Mouse (Mus musculus) liver, embryonic 12.5 days (tissue): ENCODE measurements around the gene Lrrc10. TPM values are rescaled to one million over a fixed set of nuclear protein-coding genes. Genes with fewer than 3 reads are reported as not detected.
A peak's percentile ranks its signal among the peaks of the same experiment; 100 is the strongest.

Experiments
- ATAC-seq: fragments of 200-750 bp; cut with Nextera tagmentation; 2 replicates; pipeline ENCODE4 v1.8.0; 2017; ENCODE audit warnings: moderate number of reproducible peaks, mild to moderate bottlenecking, moderate library complexity
- H3K27ac ChIP-seq: fragments of 300-500 bp; sonication (generic); 2 replicates; pipeline ENCODE4 v1.5.1; 2016; ENCODE audit warnings: mild to moderate bottlenecking
- H3K27me3 ChIP-seq: fragments of 300-500 bp; sonication (generic); replicated peaks from 2 replicates; pipeline ENCODE4 v1.6.1; 2016; ENCODE audit warnings: mild to moderate bottlenecking, moderate library complexity
- H3K36me3 ChIP-seq: fragments of 300-500 bp; sonication (generic); 2 replicates; pipeline ENCODE4 v1.6.1; 2016; ENCODE audit warnings: mild to moderate bottlenecking, moderate library complexity
- H3K4me1 ChIP-seq: fragments of 300-500 bp; sonication (generic); 2 replicates; pipeline ENCODE4 v1.6.1; 2016
- H3K4me2 ChIP-seq: fragments of 300-500 bp; sonication (generic); 2 replicates; pipeline ENCODE4 v1.6.1; 2016; ENCODE audit warnings: mild to moderate bottlenecking, moderate library complexity
- H3K4me3 ChIP-seq: fragments of 300-500 bp; sonication (generic); 2 replicates; pipeline ENCODE4 v1.5.1; 2016; ENCODE audit warnings: mild to moderate bottlenecking, moderate library complexity
- H3K9ac ChIP-seq: fragments of 300-500 bp; sonication (generic); 2 replicates; pipeline ENCODE4 v1.6.1; 2016; ENCODE audit warnings: mild to moderate bottlenecking, moderate library complexity
- H3K9me3 ChIP-seq: fragments of 300-500 bp; sonication (generic); replicated peaks from 2 replicates; pipeline ENCODE4 v1.6.1; 2016; ENCODE audit warnings: mild to moderate bottlenecking, moderate library complexity
- WGBS: fragments of 180-500 bp; shearing (Covaris S2); methylation state at CpG from one replicate; pipeline ENCODE4 v1.1.7; 2016; ENCODE audit not compliant: insufficient replicate concordance; 5-methylcytosine and 5-hydroxymethylcytosine counted together
- polyA plus RNA-seq: library from polyadenylated mRNA; unstranded; fragments of >200 nt; fragmentation: Nextera tagmentation; extraction: Ambion mirVana; gene quantifications from 2 replicates; pipeline ENCODE4 v1.2.1, GENCODE M21; 2016

Gene Lrrc10
- not detected in 2 replicates for polyA plus RNA-seq

DNA sequence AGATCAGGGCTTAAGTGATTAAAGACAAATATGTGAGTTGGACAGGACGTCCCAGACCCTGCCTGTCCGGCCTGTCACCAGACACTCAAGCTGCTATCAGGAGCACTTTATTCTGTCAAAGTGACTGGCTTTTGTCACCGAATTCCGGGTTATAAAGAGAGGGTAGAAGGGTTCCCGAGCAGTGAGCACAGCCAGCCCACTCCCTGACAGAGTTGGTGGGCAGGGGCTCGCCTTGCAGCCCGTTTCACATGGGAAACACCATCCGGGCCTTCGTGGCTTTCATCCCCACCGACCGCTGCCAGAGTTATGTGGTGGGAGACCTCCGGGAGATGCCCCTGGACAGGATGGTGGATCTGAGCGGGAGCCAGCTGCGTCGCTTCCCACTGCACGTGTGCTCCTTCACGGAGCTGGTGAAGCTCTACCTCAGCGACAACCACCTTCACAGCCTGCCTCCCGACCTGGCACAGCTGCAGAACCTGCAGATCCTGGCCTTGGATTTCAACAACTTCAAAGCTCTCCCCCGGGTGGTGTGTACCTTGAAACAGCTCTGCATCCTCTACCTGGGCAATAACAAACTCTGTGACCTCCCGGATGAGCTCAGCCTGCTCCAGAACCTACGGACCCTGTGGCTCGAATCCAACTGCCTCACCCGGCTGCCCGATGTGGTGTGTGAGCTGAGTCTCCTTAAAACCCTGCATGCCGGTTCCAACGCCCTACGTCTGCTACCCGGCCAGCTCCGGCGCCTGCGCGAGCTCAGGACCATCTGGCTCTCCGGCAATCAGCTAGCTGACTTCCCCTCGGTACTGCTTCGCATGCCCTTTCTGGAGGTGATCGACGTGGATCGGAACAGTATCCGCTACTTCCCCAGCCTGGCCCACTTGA is at the start of gene Lrrc10:
Gene Lrrc10 (plus strand): TSS at position 167 of the 882 bp plus-strand sequence.
- Histone ChIP-seq H3K9me3 (no peaks in the 10 kb centered on the region), H3K36me3 (peaks cover 23% of the 10 kb centered on the region), H3K4me2 (peak within 1 kb of the TSS; percentile 59), H3K4me3 (peak within 1 kb of the TSS; percentile 2; the same call in 1 of the 2 replicates), H3K4me1 (peaks cover 24% of the 10 kb centered on the region), H3K27ac (no peak within 1 kb of the TSS), H3K27me3 (peaks cover 15% of the 10 kb centered on the region), H3K9ac (peak within 1 kb of the TSS; percentile 31; the same call in 1 of the 2 replicates)
- WGBS: 38% methylated on average over 40 of the region's 40 CpGs
- ATAC-seq: no peak

DNA sequence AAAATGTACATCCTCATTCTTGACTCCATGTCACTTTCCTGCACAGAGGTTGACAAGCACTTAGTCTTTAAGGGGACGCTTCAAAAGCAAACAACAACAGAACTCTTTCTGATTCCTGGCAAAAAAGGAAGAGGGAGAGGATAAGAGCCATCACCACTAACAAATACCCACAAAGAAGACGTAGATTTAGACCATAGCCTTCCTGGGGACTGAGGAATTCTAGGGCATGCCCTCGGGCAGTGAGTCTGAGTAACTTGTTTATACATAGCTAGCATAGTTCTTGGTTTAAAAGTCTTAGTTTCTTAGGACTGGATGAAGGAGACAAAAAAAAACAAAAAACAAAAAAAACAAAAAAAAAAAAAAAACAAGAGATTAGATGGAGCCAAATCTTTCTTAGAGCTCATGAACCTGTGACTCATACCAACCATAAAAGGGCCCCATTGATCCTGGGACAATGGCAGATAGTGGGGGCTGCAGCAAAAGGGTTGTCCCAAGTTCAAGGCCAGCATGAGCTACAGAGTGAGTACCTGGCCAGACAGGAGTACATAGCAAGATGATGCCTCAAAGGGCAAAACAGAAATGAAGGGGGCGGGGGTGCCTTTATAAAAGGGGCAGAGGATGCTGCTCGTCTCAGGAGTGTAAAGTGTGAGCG is 49.4 kb upstream of the Lrrc10 start:
- 39% methylated on average over 6 of the region's 6 CpGs for WGBS
- Histone ChIP-seq H3K4me2 (no peak overlapping the region), H3K4me1 (peaks cover 6% of the 10 kb centered on the region), H3K9me3 (no peaks in the 10 kb centered on the region), H3K4me3 (no peak overlapping the region), H3K27me3 (no peaks in the 10 kb centered on the region), H3K36me3 (no peaks in the 10 kb centered on the region), H3K27ac (no peak overlapping the region), H3K9ac (no peak overlapping the region)
- ATAC-seq: no peak

DNA sequence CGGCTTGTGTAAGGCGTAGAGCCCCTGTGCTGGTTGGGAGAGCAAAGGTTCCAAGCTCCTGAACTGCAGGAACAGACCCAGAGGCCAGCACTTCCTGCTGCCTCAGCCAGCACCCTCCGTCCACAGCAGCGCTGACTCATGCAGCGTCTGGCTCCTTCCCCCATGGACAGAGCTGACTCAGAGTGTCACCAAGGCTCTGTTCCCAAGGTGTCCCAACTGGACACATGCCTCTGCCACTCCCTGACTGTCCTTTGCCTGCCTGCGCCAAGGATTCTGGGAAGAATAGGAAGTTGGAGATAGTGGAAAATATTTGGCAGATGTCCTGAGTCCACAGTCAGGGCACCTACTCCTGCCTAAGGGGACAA is 48.9 kb upstream of the Lrrc10 start:
- no peak overlapping the region for H3K4me2 ChIP-seq
- H3K36me3 ChIP-seq: no peaks in the 10 kb centered on the region
- peak; percentile 32; the same call in 1 of the 2 replicates for ATAC-seq
- H3K27ac ChIP-seq: no peak overlapping the region
- no peaks in the 10 kb centered on the region for H3K9me3 ChIP-seq
- no peak overlapping the region for H3K9ac ChIP-seq
- H3K4me3 ChIP-seq: no peak overlapping the region
- H3K27me3 ChIP-seq: no peaks in the 10 kb centered on the region
- WGBS: 30% methylated on average over 6 of the region's 6 CpGs
- peaks cover 6% of the 10 kb centered on the region for H3K4me1 ChIP-seq

DNA sequence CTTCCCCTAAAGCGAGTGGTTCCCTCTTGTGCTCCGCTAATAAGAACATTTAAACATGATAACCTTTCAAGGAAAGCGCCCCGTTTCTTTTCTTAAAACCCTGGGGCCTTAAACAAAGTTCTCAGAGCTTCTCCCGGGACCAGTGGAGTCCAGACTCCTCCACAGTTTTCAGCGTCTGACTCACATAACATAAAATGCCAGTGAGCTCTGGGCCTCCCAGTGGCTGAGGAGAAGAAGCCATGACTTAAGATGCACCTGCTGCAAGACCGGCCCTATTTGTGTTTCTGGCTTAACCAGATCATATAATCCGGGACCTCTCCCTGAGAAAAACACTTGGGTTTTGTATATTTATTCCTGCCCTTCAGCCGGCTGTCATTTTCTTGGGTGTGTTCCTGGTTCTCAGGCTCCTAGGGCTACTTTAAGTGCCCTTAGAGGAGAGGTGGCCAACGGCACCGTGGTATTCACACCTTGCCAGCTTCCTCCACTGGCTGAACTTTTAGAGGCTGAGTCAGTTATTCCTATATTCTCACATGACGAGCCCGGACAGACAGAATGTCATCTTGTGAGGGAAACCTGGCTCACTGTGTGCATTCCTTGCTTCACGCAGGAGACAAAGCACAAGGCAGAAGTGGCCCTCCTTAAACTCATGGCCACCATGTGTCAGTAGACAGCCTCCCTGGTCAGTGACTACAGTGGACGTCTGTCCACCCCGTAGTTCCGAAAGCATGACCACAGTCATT is 46.3 kb upstream of the Lrrc10 start:
- ATAC-seq: no peak
- Histone ChIP-seq H3K27me3 (no peaks in the 10 kb centered on the region), H3K4me3 (no peak overlapping the region), H3K36me3 (no peaks in the 10 kb centered on the region), H3K4me2 (no peak overlapping the region), H3K4me1 (peaks cover 6% of the 10 kb centered on the region), H3K9ac (no peak overlapping the region), H3K9me3 (no peaks in the 10 kb centered on the region), H3K27ac (no peak overlapping the region)
- 73% methylated on average over 17 of the region's 17 CpGs for WGBS

DNA sequence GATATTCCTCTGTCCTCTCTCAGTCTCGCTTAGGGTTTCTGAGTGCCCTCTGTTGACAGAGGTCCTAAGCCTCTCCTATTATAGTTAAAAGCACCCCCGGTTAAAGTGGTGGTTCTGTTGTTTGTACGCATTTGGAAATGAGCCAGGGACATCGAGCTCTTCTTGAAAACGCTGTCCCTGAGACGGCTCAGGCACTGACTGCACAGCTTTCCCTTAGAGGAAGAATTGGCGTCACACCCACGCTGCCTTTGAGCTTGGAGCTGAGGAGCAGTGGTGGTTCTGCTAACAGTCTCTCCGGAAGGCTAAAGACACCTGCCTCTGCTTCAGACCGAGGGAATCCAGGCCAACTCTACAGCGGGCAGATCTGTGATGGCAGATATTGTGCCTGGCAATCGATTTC is 44.2 kb upstream of the Lrrc10 start:
- no peak for ATAC-seq
- Histone ChIP-seq H3K9me3 (no peaks in the 10 kb centered on the region), H3K36me3 (no peaks in the 10 kb centered on the region), H3K27ac (no peak overlapping the region), H3K9ac (no peak overlapping the region), H3K27me3 (peaks cover 5% of the 10 kb centered on the region; the same call in 1 of the 2 replicates), H3K4me1 (peaks cover 5% of the 10 kb centered on the region), H3K4me3 (no peak overlapping the region), H3K4me2 (no peak overlapping the region)
- WGBS: 62% methylated on average over 12 of the region's 12 CpGs

DNA sequence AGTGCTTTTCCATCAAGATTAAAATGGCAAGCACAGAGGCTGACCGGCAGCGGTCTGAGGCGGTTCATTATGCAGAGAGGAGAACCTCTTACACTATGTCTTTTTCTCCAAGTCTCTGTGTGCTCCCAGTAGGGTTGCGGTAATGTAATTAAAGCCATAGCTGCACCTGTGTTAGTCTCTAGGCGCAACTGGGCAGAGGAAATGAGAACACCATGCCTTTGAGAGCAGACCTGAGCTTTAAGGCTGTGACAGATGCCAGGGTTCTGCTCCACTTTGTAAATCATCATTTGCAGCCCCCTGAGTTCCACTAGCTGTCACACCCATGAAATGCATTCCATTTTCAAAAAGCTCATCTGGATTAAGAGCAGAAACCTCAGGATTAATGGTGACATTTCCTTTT is 40.4 kb upstream of the Lrrc10 start:
- H3K9me3 ChIP-seq: no peaks in the 10 kb centered on the region
- ATAC-seq: no peak
- H3K27me3 ChIP-seq: peaks cover 5% of the 10 kb centered on the region; the same call in 1 of the 2 replicates
- no peak overlapping the region for H3K9ac ChIP-seq
- no peak overlapping the region for H3K4me3 ChIP-seq
- H3K36me3 ChIP-seq: no peaks in the 10 kb centered on the region
- H3K4me2 ChIP-seq: no peak overlapping the region
- no peak overlapping the region for H3K27ac ChIP-seq
- WGBS: 73% methylated on average over 5 of the region's 5 CpGs
- no peaks in the 10 kb centered on the region for H3K4me1 ChIP-seq

DNA sequence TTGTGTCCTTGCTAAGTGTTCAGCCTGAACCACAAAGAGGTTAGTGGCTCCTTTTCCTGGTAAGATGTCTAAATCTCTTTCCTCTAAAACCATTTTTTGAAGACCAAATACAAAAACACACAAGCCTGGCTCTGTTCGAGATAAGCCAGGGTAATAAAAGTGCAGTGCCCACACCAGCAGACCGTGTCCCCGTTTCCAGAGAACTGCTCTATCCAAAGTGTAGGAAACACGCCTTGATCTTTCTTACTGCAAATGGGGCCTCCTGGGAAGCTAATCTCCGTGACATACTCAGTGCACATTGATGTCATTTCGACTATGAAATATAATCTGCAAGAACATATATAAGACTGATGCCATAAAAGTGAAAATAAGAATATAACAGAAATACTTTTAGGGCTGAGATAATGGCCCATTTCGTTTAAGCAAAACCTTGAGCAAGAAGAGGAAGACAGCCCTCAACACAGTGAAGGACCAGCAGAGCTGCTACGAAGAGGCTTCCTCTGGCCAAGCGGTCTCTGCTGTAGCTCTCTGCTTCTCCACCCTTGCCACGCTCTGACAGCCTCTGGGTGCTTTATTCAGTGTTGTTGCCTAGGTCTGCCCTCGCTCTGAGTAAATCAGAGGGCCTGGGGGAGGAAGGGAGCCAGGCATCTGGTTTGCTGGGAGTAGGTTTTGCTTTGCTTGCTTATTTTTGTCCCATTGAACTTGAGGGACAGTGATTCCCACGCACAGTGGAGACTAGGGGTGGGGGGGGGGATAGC is 39.3 kb upstream of the Lrrc10 start:
- ATAC-seq: no peak

DNA sequence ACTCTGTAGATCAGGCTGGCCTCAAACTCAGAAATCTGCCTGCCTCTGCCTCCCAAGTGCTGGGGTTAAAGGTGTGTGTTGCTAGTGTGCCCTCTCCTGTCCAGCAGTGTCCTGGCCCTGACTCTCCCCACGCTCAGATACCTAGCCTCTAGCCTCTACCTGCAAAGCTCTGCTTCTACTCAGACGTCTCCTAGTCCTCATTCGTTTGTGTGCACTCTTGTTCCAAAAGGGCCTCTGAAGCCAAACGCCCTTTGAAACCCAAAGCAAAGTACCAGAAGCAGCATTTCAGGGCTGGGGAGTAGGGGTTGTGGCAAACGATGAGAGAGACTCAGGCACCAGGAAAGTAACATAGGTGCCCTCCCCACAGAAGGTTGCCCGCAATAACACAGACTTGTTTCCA is 35.5 kb upstream of the Lrrc10 start:
- no peak overlapping the region for H3K9ac ChIP-seq
- no peak overlapping the region for H3K4me2 ChIP-seq
- H3K27ac ChIP-seq: no peak overlapping the region
- H3K4me1 ChIP-seq: no peaks in the 10 kb centered on the region
- H3K9me3 ChIP-seq: no peaks in the 10 kb centered on the region
- no peaks in the 10 kb centered on the region for H3K36me3 ChIP-seq
- H3K27me3 ChIP-seq: peaks cover 3% of the 10 kb centered on the region; the same call in 1 of the 2 replicates
- H3K4me3 ChIP-seq: no peak overlapping the region
- WGBS: 66% methylated on average over 6 of the region's 6 CpGs
- no peak for ATAC-seq

More for the DNA sequence above, 39.3 kb upstream of the Lrrc10 start:
- no peaks in the 10 kb centered on the region for H3K4me1 ChIP-seq
- H3K9me3 ChIP-seq: no peaks in the 10 kb centered on the region
- no peak overlapping the region for H3K4me2 ChIP-seq
- 60% methylated on average over 12 of the region's 12 CpGs for WGBS
- no peak overlapping the region for H3K27ac ChIP-seq
- H3K36me3 ChIP-seq: no peaks in the 10 kb centered on the region
- peaks cover 5% of the 10 kb centered on the region; the same call in 1 of the 2 replicates for H3K27me3 ChIP-seq
- H3K9ac ChIP-seq: no peak overlapping the region
- H3K4me3 ChIP-seq: no peak overlapping the region

DNA sequence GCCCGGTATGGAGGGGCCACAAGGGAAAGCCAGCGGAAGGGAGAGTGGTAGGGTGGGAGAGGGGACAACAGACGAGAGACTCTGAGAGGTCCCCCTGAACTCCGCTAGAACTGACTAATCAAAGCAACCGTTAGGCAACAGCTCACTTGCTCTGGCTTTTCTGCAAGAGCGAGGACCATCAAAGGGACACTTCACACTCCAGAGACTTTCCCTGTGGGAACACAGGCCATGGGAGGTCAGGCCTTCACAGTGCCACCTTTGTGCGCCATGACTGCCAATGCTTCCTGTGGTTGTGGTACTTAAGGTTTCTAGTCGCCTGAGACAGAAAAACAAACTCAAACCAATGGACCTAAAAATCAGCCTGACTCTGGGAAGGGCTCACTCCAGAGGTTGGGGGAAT is 34.1 kb upstream of the Lrrc10 start:
- no peaks in the 10 kb centered on the region for H3K9me3 ChIP-seq
- H3K27me3 ChIP-seq: no peaks in the 10 kb centered on the region
- H3K36me3 ChIP-seq: no peaks in the 10 kb centered on the region
- no peak overlapping the region for H3K4me3 ChIP-seq
- no peak overlapping the region for H3K4me2 ChIP-seq
- WGBS: 57% methylated on average over 8 of the region's 8 CpGs
- H3K9ac ChIP-seq: no peak overlapping the region
- H3K4me1 ChIP-seq: no peaks in the 10 kb centered on the region
- no peak overlapping the region for H3K27ac ChIP-seq
- ATAC-seq: no peak

DNA sequence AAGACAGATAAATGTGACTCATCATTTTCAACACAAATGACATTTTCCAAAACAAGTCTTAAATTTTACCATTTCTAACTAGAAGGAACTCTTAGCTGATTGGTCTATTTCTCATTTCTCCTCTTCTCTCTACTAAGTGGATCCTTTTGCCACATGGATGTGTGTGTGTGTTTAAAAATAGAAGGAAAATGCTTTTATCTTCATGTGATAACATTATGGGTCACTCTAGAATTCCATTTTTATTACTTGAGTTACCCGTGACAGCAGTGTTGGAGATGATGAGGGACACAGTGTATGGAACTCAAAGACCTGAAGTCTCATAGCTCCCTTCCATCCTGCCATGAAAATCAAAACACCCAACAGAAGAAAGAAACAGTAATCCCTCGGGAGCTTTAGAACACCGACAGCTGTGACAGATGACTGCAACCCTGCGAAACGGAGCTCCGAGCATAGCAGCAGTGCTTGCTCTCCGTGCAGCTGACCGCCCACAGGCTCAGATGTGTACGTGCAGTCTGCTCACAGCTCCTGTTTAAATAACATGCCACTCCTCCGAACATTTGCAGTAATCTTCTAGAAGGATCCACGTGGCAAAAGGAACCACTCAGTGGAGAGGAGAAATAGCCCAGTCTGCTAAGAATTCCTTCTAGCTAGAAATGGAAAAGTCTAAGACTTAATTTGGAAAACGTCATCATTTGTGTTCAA is 31.3 kb upstream of the Lrrc10 start:
- no peak overlapping the region for H3K4me2 ChIP-seq
- H3K4me3 ChIP-seq: no peak overlapping the region
- no peaks in the 10 kb centered on the region for H3K36me3 ChIP-seq
- H3K9me3 ChIP-seq: peaks cover 8% of the 10 kb centered on the region
- no peaks in the 10 kb centered on the region for H3K27me3 ChIP-seq
- WGBS: 61% methylated on average over 12 of the region's 12 CpGs
- H3K4me1 ChIP-seq: no peaks in the 10 kb centered on the region
- ATAC-seq: no peak
- H3K9ac ChIP-seq: no peak overlapping the region
- no peak overlapping the region for H3K27ac ChIP-seq

DNA sequence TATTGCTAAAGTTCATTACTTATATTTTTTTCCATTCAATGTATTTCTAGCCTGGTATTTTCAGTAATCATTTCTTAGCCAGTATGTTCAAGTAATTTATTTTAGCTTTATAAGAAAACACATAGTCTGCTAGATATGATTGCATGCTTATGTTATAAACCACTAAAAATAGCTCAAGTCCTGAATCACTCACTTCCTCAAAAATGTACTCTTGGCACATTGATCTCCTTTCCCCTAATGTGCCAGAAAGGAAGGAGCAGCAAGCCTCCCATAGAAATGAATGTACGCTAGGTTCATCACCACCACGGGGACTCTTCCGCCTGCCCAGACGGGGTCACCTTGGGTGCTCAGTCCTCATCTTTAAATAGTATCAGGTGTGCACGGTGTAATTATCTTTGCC is 30.6 kb upstream of the Lrrc10 start:
- WGBS: 86% methylated on average over 5 of the region's 5 CpGs
- H3K27ac ChIP-seq: no peak overlapping the region
- H3K9ac ChIP-seq: no peak overlapping the region
- no peaks in the 10 kb centered on the region for H3K36me3 ChIP-seq
- ATAC-seq: no peak
- H3K4me1 ChIP-seq: no peaks in the 10 kb centered on the region
- H3K4me2 ChIP-seq: no peak overlapping the region
- H3K27me3 ChIP-seq: no peaks in the 10 kb centered on the region
- H3K4me3 ChIP-seq: no peak overlapping the region
- H3K9me3 ChIP-seq: peaks cover 8% of the 10 kb centered on the region
